Mouse (Mus musculus) kidney, postnatal 0 days (tissue): ENCODE results near the gene Tent2. TPM values are rescaled to one million over a fixed set of nuclear protein-coding genes. Genes with fewer than 3 reads are reported as not detected.

ENCODE experiments used
- ATAC-seq: fragments of 200-750 bp; cut with Nextera tagmentation; replicated peaks from 2 replicates; pipeline ENCODE4 v1.8.0; 2017; ENCODE audit warnings: low read depth, moderate number of reproducible peaks, moderate TSS enrichment, moderate library complexity; ENCODE audit not compliant: low FRiP score
- DNase-seq: peaks from one replicate; pipeline ENCODE4 v3.0.0-alpha.2; 2016; ENCODE audit warnings: low spot score
- H3K27ac ChIP-seq: fragments of 300-500 bp; sonication (generic); 2 replicates; pipeline ENCODE4 v1.5.1; 2014; ENCODE audit warnings: mild to moderate bottlenecking
- H3K27me3 ChIP-seq: fragments of 300-500 bp; sonication (generic); 2 replicates; pipeline ENCODE4 v1.6.1; 2014; ENCODE audit warnings: low read length, mixed read lengths; ENCODE audit not compliant: insufficient read depth
- H3K36me3 ChIP-seq: fragments of 300-500 bp; sonication (generic); 2 replicates; pipeline ENCODE4 v1.6.1; 2014; ENCODE audit warnings: low read length, mixed read lengths; ENCODE audit not compliant: insufficient read depth
- H3K4me1 ChIP-seq: fragments of 300-500 bp; sonication (generic); replicated peaks from 2 replicates; pipeline ENCODE4 v1.6.1; 2014; ENCODE audit warnings: antibody characterized with exemption, low read length, mixed read lengths; ENCODE audit not compliant: insufficient read depth
- H3K4me2 ChIP-seq: fragments of 300-500 bp; sonication (generic); 2 replicates; pipeline ENCODE4 v1.6.1; 2014; ENCODE audit warnings: mild to moderate bottlenecking, low read length, moderate library complexity, mixed read lengths
- H3K4me3 ChIP-seq: fragments of 300-500 bp; sonication (generic); replicated peaks from 2 replicates; pipeline ENCODE4 v1.5.1; 2014; ENCODE audit warnings: low read depth, low read length
- H3K9ac ChIP-seq: fragments of 300-500 bp; sonication (generic); 2 replicates; pipeline ENCODE4 v1.6.1; 2014; ENCODE audit warnings: low read depth, low read length
- H3K9me3 ChIP-seq: fragments of 300-500 bp; sonication (generic); replicated peaks from 2 replicates; pipeline ENCODE4 v1.6.1; 2016; ENCODE audit warnings: low read length, inconsistent platforms, mixed read lengths
- CTCF ChIP-seq: IDR thresholded peaks from 2 replicates; pipeline ENCODE4 v1.5.1; 2016; ENCODE audit warnings: antibody characterized with exemption, low read depth, mild to moderate bottlenecking, moderate library complexity
- WGBS: fragments of 180-500 bp; shearing (Covaris S2); extraction: QIAGEN DNeasy Blood & Tissue Kit; methylation state at CpG from one replicate; pipeline ENCODE4 v1.1.7; 2014; 5-methylcytosine and 5-hydroxymethylcytosine counted together
- polyA plus RNA-seq: library from polyadenylated mRNA; unstranded; fragments of >200 nt; fragmentation: Nextera tagmentation; extraction: Ambion mirVana; gene quantifications from 2 replicates; pipeline ENCODE4 v1.2.1, GENCODE M21; 2015

Tent2 gene
- polyA plus RNA-seq, 1 experiment from 2014 or later: 46.6 TPM

- ATAC-seq (no peak), DNase-seq (no peak)
- no peaks in the 10 kb centered on the region for H3K4me1 ChIP-seq
- no peaks in the 10 kb centered on the region for H3K9me3 ChIP-seq
- no peaks in the 10 kb centered on the region for H3K27me3 ChIP-seq
- no peak overlapping the region for H3K9ac ChIP-seq
- peaks cover 19% of the 10 kb centered on the region; the same call in 1 of the 2 replicates for H3K36me3 ChIP-seq
- H3K4me3 ChIP-seq: no peak overlapping the region
- TF ChIP-seq CTCF: no peak
- no peak overlapping the region for H3K4me2 ChIP-seq
- WGBS: 60% methylated on average over 1 of the region's 1 CpGs
- no peak overlapping the region for H3K27ac ChIP-seq
Observed at GRCm38 (mm10) chr13:93180351-93180750, 11.8 kb downstream of the Tent2 start.

- no peak overlapping the region for H3K27ac ChIP-seq
- WGBS: 90% methylated on average over 2 of the region's 2 CpGs
- no peaks in the 10 kb centered on the region for H3K4me1 ChIP-seq
- no peaks in the 10 kb centered on the region for H3K9me3 ChIP-seq
- no peak overlapping the region for H3K4me2 ChIP-seq
- H3K9ac ChIP-seq: no peak overlapping the region
- no peak for TF ChIP-seq CTCF
- H3K4me3 ChIP-seq: no peak overlapping the region
- H3K27me3 ChIP-seq: no peaks in the 10 kb centered on the region
- DNase-seq (no peak), ATAC-seq (no peak)
- H3K36me3 ChIP-seq: peaks cover 13% of the 10 kb centered on the region; the same call in 1 of the 2 replicates
Observed at GRCm38 (mm10) chr13:93179522-93179921, 12.7 kb downstream of the Tent2 start.

DNA sequence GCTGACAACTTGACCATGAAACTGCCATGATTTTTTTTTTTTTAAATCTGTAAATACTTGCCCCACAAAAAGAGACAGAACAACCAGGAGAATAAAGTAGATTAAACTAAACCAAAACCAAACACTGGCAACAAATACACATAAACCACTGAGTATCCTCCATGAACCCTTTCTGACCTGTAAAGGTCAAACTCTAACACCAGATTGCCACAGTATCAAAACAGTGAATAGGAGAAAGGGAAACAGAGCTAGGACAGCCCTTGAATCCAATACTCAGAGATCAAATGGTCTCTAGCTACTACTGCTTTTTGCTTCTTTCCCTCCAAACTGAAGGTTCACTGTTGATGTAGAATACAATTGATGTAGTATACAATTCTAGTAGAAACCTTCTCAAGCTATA is 14.6 kb downstream of the Tent2 start:
- Histone ChIP-seq H3K9me3 (no peaks in the 10 kb centered on the region), H3K27me3 (no peaks in the 10 kb centered on the region), H3K9ac (no peak overlapping the region), H3K27ac (no peak overlapping the region), H3K4me3 (no peak overlapping the region), H3K4me2 (no peak overlapping the region), H3K4me1 (no peaks in the 10 kb centered on the region), H3K36me3 (peaks cover 11% of the 10 kb centered on the region; the same call in 1 of the 2 replicates)
- TF ChIP-seq CTCF: no peak
- ATAC-seq: no peak
- DNase-seq: no peak

- peaks cover 20% of the 10 kb centered on the region for H3K36me3 ChIP-seq
- no peak for TF ChIP-seq CTCF
- H3K9ac ChIP-seq: no peak overlapping the region
- no peaks in the 10 kb centered on the region for H3K9me3 ChIP-seq
- 85% methylated on average over 4 of the region's 4 CpGs for WGBS
- H3K27me3 ChIP-seq: no peaks in the 10 kb centered on the region
- no peak overlapping the region for H3K27ac ChIP-seq
- DNase-seq: no peak
- no peak overlapping the region for H3K4me2 ChIP-seq
- no peaks in the 10 kb centered on the region for H3K4me1 ChIP-seq
- ATAC-seq: no peak
- H3K4me3 ChIP-seq: no peak overlapping the region
Observed at GRCm38 (mm10) chr13:93163303-93163702, 28.9 kb downstream of the Tent2 start.

DNA sequence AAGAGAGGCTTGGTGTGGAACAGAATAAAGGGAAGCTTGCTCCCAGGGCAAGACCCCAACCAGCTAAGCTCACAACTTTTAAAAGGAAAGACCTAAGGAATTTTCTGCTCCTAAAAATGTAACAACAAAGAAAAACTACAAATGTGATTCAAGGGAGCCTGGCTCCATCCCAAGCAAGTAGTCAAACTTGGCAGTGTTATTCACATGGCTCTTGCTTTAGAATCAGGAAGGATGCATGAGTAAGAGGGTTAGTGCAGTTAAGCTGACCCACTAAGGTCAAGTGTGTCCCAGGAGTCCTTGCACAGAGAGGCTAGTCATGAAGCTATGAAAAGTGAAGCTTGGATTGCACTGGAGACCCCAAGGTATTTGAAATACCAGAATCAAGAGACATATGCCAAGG is 29.7 kb downstream of the Tent2 start:
- DNase-seq (peak; percentile 26), ATAC-seq (no peak)
- H3K27me3 ChIP-seq: no peaks in the 10 kb centered on the region
- no peaks in the 10 kb centered on the region for H3K4me1 ChIP-seq
- H3K9ac ChIP-seq: no peak overlapping the region
- no peak overlapping the region for H3K4me3 ChIP-seq
- peaks cover 20% of the 10 kb centered on the region for H3K36me3 ChIP-seq
- H3K4me2 ChIP-seq: no peak overlapping the region
- H3K9me3 ChIP-seq: no peaks in the 10 kb centered on the region
- no peak for TF ChIP-seq CTCF
- H3K27ac ChIP-seq: no peak overlapping the region

DNA sequence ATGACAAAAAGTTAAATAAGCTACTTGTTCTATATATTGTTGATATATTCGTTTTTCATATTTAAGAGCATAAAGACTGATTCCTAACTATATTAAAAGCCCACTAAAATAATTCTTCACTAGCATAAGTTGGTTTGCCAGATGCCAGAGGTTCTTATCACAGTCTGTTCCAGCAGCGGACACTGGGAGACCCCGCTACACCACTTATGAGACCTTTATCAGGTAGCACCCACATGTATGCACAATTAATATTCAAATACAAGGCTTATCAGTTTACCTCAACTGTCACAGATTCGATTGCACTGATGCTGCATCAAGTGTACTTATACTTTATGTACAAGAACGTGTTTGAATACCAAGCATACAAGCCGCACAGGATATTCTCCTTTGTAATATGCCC is 33.9 kb downstream of the Tent2 start:
- 88% methylated on average over 6 of the region's 6 CpGs for WGBS
- Histone ChIP-seq H3K27ac (no peak overlapping the region), H3K27me3 (no peaks in the 10 kb centered on the region), H3K4me1 (no peaks in the 10 kb centered on the region), H3K4me2 (no peak overlapping the region), H3K9me3 (no peaks in the 10 kb centered on the region), H3K9ac (no peak overlapping the region), H3K36me3 (peaks cover 13% of the 10 kb centered on the region; the same call in 1 of the 2 replicates), H3K4me3 (no peak overlapping the region)
- no peak for TF ChIP-seq CTCF
- no peak for DNase-seq
- no peak for ATAC-seq

DNA sequence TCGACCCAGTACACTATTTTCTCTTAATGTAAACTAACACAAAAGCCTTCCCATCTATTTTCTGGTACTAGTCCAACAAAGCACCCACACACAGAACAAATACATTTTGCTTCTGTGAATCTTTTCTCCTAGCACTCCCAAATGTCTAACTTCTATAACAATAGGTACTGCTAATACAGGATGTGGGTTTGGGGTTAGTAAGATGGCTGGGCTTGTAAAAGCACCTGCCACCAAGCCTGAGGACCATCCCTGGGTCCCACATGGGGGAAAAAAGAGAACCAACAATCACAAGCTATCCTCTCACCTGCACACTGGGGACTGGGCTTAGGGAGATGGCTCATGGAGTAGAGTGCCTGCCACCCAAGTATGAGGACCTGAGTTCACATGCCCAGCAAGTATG is 38.9 kb downstream of the Tent2 start:
- H3K9ac ChIP-seq: no peak overlapping the region
- 96% methylated on average over 1 of the region's 1 CpGs for WGBS
- H3K4me1 ChIP-seq: no peaks in the 10 kb centered on the region
- H3K27ac ChIP-seq: no peak overlapping the region
- DNase-seq (no peak), ATAC-seq (no peak)
- H3K9me3 ChIP-seq: no peaks in the 10 kb centered on the region
- H3K36me3 ChIP-seq: 0 out of 2 replicates have a peak, but pooled peaks cover 11% of the 10 kb centered on the region
- H3K4me2 ChIP-seq: no peak overlapping the region
- TF ChIP-seq CTCF: no peak
- H3K27me3 ChIP-seq: no peaks in the 10 kb centered on the region
- H3K4me3 ChIP-seq: no peak overlapping the region
